In the genomic region with DNA sequence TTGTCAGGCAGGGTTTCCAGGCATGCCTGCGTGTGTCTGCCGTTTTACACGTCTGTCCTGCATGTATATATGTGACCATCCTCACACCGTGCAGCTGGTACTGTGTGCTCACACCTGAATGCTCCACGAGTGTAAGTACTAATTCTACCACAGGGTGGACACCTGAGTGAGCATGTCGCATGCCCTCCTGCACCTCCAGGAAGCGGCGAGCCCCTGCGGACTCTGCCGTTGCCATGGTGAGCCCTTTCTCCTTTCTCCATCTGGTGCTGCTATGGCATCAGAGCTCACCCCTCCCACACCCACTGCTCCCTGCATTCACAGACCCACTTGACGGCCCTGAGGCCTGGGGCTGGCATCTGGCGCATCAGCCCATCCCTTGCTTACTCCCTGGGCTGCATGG, we compare ENCODE assay signal across 11 mouse cellular contexts. TPM values are rescaled to one million over a fixed set of nuclear protein-coding genes. Genes with fewer than 3 reads are reported as not detected.
DNase-seq lines count a peak whose midpoint lies in the region; ATAC-seq and TF ChIP-seq lines count a peak whose summit lies in the region.
"Had no signal": no experiment of that assay in that cellular context is flagged by ENCODE, and none has a peak within 500 bp of the region (broad histone marks: within the 10 kb centered on the region; RNA-seq: fewer than 3 reads in every experiment).

No protein-coding gene starts in this region.

- intact Hi-C loops in heart, adult 2 months (cut with DNase I), result no loop called here

- no peaks in the 10 kb centered on the region for H3K27me3 ChIP-seq in intestine, embryonic 15.5 days (replicated peaks)
- no peaks in the 10 kb centered on the region for H3K27me3 ChIP-seq in intestine, embryonic 16.5 days (replicated peaks; ENCODE audit: control insufficient read depth, insufficient read depth, low read length)
- H3K27me3 ChIP-seq in hindbrain, embryonic 13.5 days, result 0 out of 2 replicates have a peak, but pooled peaks cover 2% of the 10 kb centered on the region
- no peaks in the 10 kb centered on the region for H3K27me3 ChIP-seq in neural tube, embryonic 13.5 days
- no peaks in the 10 kb centered on the region for H3K27me3 ChIP-seq in heart, adult 2 months (ENCODE audit: control insufficient read depth, insufficient read depth, low read length)
- no peaks in the 10 kb centered on the region for H3K27me3 ChIP-seq in thymus, adult 2 months (ENCODE audit: control insufficient read depth, insufficient read depth, low read length)
- H3K27me3 ChIP-seq: embryonic facial prominence, embryonic 12.5 days; heart, embryonic 15.5 days had no signal

- WGBS in intestine, embryonic 15.5 days, result 65% methylated on average over 12 of the region's 12 CpGs
- WGBS in intestine, embryonic 16.5 days, result 64% methylated on average over 12 of the region's 12 CpGs
- 37% methylated on average over 12 of the region's 12 CpGs for WGBS in hindbrain, embryonic 13.5 days
- WGBS in neural tube, embryonic 13.5 days, result 32% methylated on average over 12 of the region's 12 CpGs
- WGBS in heart, adult 2 months, result 83% methylated on average over 12 of the region's 12 CpGs
- WGBS in thymus, adult 2 months, result 80% methylated on average over 12 of the region's 12 CpGs

- H3K9me3 ChIP-seq in intestine, embryonic 15.5 days, result no peaks in the 10 kb centered on the region
- no peaks in the 10 kb centered on the region for H3K9me3 ChIP-seq in intestine, embryonic 16.5 days (ENCODE audit: control insufficient read depth, low read length)
- H3K9me3 ChIP-seq in hindbrain, embryonic 13.5 days, result no peaks in the 10 kb centered on the region
- H3K9me3 ChIP-seq in neural tube, embryonic 13.5 days, result no peaks in the 10 kb centered on the region
- H3K9me3 ChIP-seq: embryonic facial prominence, embryonic 12.5 days; heart, embryonic 15.5 days had no signal

- peak; percentile 69 to 71 for DNase-seq in cerebellum, postnatal 36 days
- DNase-seq in heart, adult 2 months, result no peak
- no peak for DNase-seq in thymus, adult 2 months
- DNase-seq in thymus, postnatal 25 days, result no peak
- DNase-seq: lung, postnatal 36 days had no signal

- TF ChIP-seq EP300 in heart, adult 2 months (IDR thresholded peaks at IDR 0.05; ENCODE audit: insufficient read depth, low read depth, low read length), result no peak

- no peak overlapping the region for H3K27ac ChIP-seq in intestine, embryonic 15.5 days
- no peak overlapping the region for H3K27ac ChIP-seq in intestine, embryonic 16.5 days (ENCODE audit: low read length)
- H3K27ac ChIP-seq in hindbrain, embryonic 13.5 days, result peak overlapping the region; percentile 82
- peak overlapping the region; percentile 81 for H3K27ac ChIP-seq in neural tube, embryonic 13.5 days (replicated peaks)
- no peak overlapping the region for H3K27ac ChIP-seq in heart, adult 2 months
- no peak overlapping the region for H3K27ac ChIP-seq in thymus, adult 2 months (ENCODE audit: control insufficient read depth, insufficient read depth, low read length)
- H3K27ac ChIP-seq: embryonic facial prominence, embryonic 12.5 days; heart, embryonic 15.5 days had no signal

- H3K4me2 ChIP-seq in intestine, embryonic 15.5 days (replicated peaks), result no peak overlapping the region
- H3K4me2 ChIP-seq in intestine, embryonic 16.5 days (ENCODE audit: low read depth, low read length), result no peak overlapping the region
- peak overlapping the region; percentile 16; the same call in 1 of the 2 replicates for H3K4me2 ChIP-seq in hindbrain, embryonic 13.5 days
- H3K4me2 ChIP-seq in neural tube, embryonic 13.5 days, result 0 out of 2 replicates have a peak overlapping the region, but pooled peaks have one; percentile 1
- H3K4me2 ChIP-seq: embryonic facial prominence, embryonic 12.5 days; heart, embryonic 15.5 days had no signal

- H3K4me1 ChIP-seq in intestine, embryonic 15.5 days (replicated peaks), result peaks cover under 1% of the 10 kb centered on the region; the same call in 1 of the 2 replicates
- no peaks in the 10 kb centered on the region for H3K4me1 ChIP-seq in intestine, embryonic 16.5 days (ENCODE audit: control insufficient read depth, insufficient read depth, low read length)
- H3K4me1 ChIP-seq in hindbrain, embryonic 13.5 days (replicated peaks), result peaks cover 43% of the 10 kb centered on the region
- peaks cover 47% of the 10 kb centered on the region for H3K4me1 ChIP-seq in neural tube, embryonic 13.5 days (replicated peaks)
- H3K4me1 ChIP-seq in heart, adult 2 months (ENCODE audit: control insufficient read depth, insufficient read depth, low read length), result no peaks in the 10 kb centered on the region
- peaks cover 14% of the 10 kb centered on the region for H3K4me1 ChIP-seq in thymus, adult 2 months (replicated peaks; ENCODE audit: control insufficient read depth, insufficient read depth, low read length)

- no peak overlapping the region for H3K9ac ChIP-seq in intestine, embryonic 15.5 days
- H3K9ac ChIP-seq in intestine, embryonic 16.5 days (ENCODE audit: low read depth, low read length), result no peak overlapping the region
- H3K9ac ChIP-seq in hindbrain, embryonic 13.5 days, result 0 out of 2 replicates have a peak overlapping the region, but pooled peaks have one; percentile 11
- peak overlapping the region; percentile 57 for H3K9ac ChIP-seq in neural tube, embryonic 13.5 days
- no peak overlapping the region for H3K9ac ChIP-seq in heart, adult 2 months (ENCODE audit: low read depth, low read length)
- H3K9ac ChIP-seq: embryonic facial prominence, embryonic 12.5 days; heart, embryonic 15.5 days had no signal

- H3K79me2 ChIP-seq in heart, adult 2 months (replicated peaks; ENCODE audit: control insufficient read depth, insufficient read depth, low read length), result no peaks in the 10 kb centered on the region

- no peak for TF ChIP-seq CTCF in heart, adult 2 months (IDR thresholded peaks at IDR 0.05)
- no peak for TF ChIP-seq CTCF in thymus, adult 2 months (IDR thresholded peaks at IDR 0.05; ENCODE audit: borderline replicate concordance, control insufficient read depth, extremely low read depth, insufficient read depth, low read length, poor library complexity)

- no peak overlapping the region for H3K4me3 ChIP-seq in intestine, embryonic 15.5 days (replicated peaks)
- H3K4me3 ChIP-seq in intestine, embryonic 16.5 days (ENCODE audit: low read length), result no peak overlapping the region
- no peak overlapping the region for H3K4me3 ChIP-seq in hindbrain, embryonic 13.5 days
- no peak overlapping the region for H3K4me3 ChIP-seq in neural tube, embryonic 13.5 days
- no peak overlapping the region for H3K4me3 ChIP-seq in heart, adult 2 months
- no peak overlapping the region for H3K4me3 ChIP-seq in thymus, adult 2 months (ENCODE audit: control insufficient read depth, insufficient read depth, low read length)
- H3K4me3 ChIP-seq: embryonic facial prominence, embryonic 12.5 days; heart, embryonic 15.5 days had no signal

- 0 out of 2 replicates have a peak, but pooled peaks have one; percentile 29 for ATAC-seq in intestine, embryonic 15.5 days
- no peak for ATAC-seq in intestine, embryonic 16.5 days
- ATAC-seq in hindbrain, embryonic 13.5 days (ENCODE audit: low FRiP score), result peak; percentile 56
- peak; percentile 62 for ATAC-seq in neural tube, embryonic 13.5 days (ENCODE audit: low read depth)

- no peak for TF ChIP-seq POLR2A in heart, adult 2 months (IDR thresholded peaks at IDR 0.05; ENCODE audit: insufficient read depth, low read depth, low read length)
- TF ChIP-seq POLR2A in thymus, adult 2 months (IDR thresholded peaks at IDR 0.05; ENCODE audit: control insufficient read depth, extremely low read depth, insufficient read depth, low read length, poor library complexity), result no peak

- H3K36me3 ChIP-seq in intestine, embryonic 15.5 days, result no peaks in the 10 kb centered on the region
- no peaks in the 10 kb centered on the region for H3K36me3 ChIP-seq in intestine, embryonic 16.5 days (ENCODE audit: control insufficient read depth, insufficient read depth, low read length)
- H3K36me3 ChIP-seq in hindbrain, embryonic 13.5 days, result peaks cover 15% of the 10 kb centered on the region; the same call in 1 of the 2 replicates
- H3K36me3 ChIP-seq in neural tube, embryonic 13.5 days, result 0 out of 2 replicates have a peak, but pooled peaks cover 8% of the 10 kb centered on the region
- H3K36me3 ChIP-seq in heart, adult 2 months (ENCODE audit: control insufficient read depth, insufficient read depth, low read length), result no peaks in the 10 kb centered on the region
- no peaks in the 10 kb centered on the region for H3K36me3 ChIP-seq in thymus, adult 2 months (ENCODE audit: control insufficient read depth, insufficient read depth, low read length)
- H3K36me3 ChIP-seq: embryonic facial prominence, embryonic 12.5 days; heart, embryonic 15.5 days had no signal

RNA-seq across cellular contexts. Expression of a gene that starts 24.1 kb away (rescaled TPM):
- 3.1 and 3.4 TPM in 2 replicates for polyA plus RNA-seq in intestine, embryonic 15.5 days (2015; fragmentation: Nextera tagmentation; extraction: Ambion mirVana)
- 1.7 and 2.3 TPM in 2 replicates for polyA plus RNA-seq in intestine, embryonic 16.5 days (2015; fragmentation: Nextera tagmentation; extraction: Ambion mirVana)
- polyA plus RNA-seq in hindbrain, embryonic 13.5 days (2015; fragmentation: Nextera tagmentation; extraction: Ambion mirVana), result 24.1 and 24.3 TPM in 2 replicates
- 28.2 and 34.2 TPM in 2 replicates for polyA plus RNA-seq in neural tube, embryonic 13.5 days (2015; fragmentation: Nextera tagmentation; extraction: Ambion mirVana)
- total RNA-seq in heart, adult 2 months (2021), result 1 to 10 TPM; 3.6 to 4.7 TPM
- polyA plus RNA-seq in heart, adult 2 months (2012; rRNA removed), result 10.3 and 12.1 TPM in 2 replicates
- 4.4 and 4.7 TPM in 2 replicates for polyA plus RNA-seq in thymus, adult 2 months (2012; rRNA removed)

Comparison
In these comparisons a context has a peak if more than half of its experiments do, and no peak if none do; other contexts are left out.
1. H3K27ac ChIP-seq: peak in hindbrain, embryonic 13.5 days (single experiment) and neural tube, embryonic 13.5 days (single experiment); none in intestine, embryonic 15.5 days (single experiment), intestine, embryonic 16.5 days (single experiment), heart, adult 2 months (single experiment) and thymus, adult 2 months (single experiment).
2. H3K4me2 ChIP-seq: peak in hindbrain, embryonic 13.5 days (single experiment) and neural tube, embryonic 13.5 days (single experiment); none in intestine, embryonic 15.5 days (single experiment) and intestine, embryonic 16.5 days (single experiment).
3. H3K9ac ChIP-seq: peak in hindbrain, embryonic 13.5 days (single experiment) and neural tube, embryonic 13.5 days (single experiment); none in intestine, embryonic 15.5 days (single experiment), intestine, embryonic 16.5 days (single experiment) and heart, adult 2 months (single experiment).
4. DNase-seq: peak in cerebellum, postnatal 36 days (2 of 2); none in heart, adult 2 months (0 of 2), thymus, adult 2 months (single experiment) and thymus, postnatal 25 days (single experiment).